Mouse (Mus musculus): ENCODE measurements around the gene Gm42674. TPM values are rescaled to one million over a fixed set of nuclear protein-coding genes. Genes with fewer than 3 reads are reported as not detected.

Gm42674 gene
- not detected for total RNA-seq (2021)
- long read RNA-seq = 0 reads

- no peak for DNase-seq (ENCODE audit: low spot score in 2 of 2)
Observed at GRCm38 (mm10) chr3:90601486-90602110, at the start of gene Gm42674. Gm42674 (plus strand) TSS chr3:90601904.

GRCm38 (mm10) chr3:90552231-90552630 lies 49.5 kb upstream of the Gm42674 start:
- DNase-seq (ENCODE audit: low spot score in 2 of 2) = no peak

- peak; percentile 50 to 52 for DNase-seq (ENCODE audit: low spot score in 2 of 2)
Observed at GRCm38 (mm10) chr3:90555954-90556353, 45.8 kb upstream of the Gm42674 start.

- DNase-seq (ENCODE audit: low spot score in 2 of 2) = no peak
Observed at GRCm38 (mm10) chr3:90560008-90560628, 41.6 kb upstream of the Gm42674 start, which contains the start of gene S100a3. S100a3 (plus strand) TSS chr3:90560578.

DNA sequence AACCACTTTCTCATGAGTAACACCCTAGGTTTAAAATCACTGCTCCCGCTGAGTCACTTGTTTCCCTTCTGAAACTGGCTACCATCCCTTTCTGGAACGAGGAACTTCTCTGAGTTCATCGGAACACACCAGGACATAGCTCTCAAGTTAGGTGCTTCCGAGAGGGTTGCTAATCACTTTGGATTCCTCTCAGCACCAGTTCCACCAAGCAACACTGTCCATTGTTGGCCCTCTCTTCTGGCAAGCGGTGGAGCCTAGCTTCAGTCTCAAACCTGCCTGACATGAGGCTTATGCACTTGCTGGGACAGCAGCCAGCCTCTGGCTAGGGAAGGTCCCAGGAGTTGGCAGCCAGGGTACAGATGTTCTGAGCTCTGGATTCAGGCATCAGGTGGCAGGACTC lies 27.0 kb upstream of the Gm42674 start:
- DNase-seq (ENCODE audit: low spot score in 2 of 2) = peak in 1 of 2 experiments; percentile 31

GRCm38 (mm10) chr3:90575320-90575719 lies 26.4 kb upstream of the Gm42674 start:
- no peak for DNase-seq (ENCODE audit: low spot score in 2 of 2)

DNA sequence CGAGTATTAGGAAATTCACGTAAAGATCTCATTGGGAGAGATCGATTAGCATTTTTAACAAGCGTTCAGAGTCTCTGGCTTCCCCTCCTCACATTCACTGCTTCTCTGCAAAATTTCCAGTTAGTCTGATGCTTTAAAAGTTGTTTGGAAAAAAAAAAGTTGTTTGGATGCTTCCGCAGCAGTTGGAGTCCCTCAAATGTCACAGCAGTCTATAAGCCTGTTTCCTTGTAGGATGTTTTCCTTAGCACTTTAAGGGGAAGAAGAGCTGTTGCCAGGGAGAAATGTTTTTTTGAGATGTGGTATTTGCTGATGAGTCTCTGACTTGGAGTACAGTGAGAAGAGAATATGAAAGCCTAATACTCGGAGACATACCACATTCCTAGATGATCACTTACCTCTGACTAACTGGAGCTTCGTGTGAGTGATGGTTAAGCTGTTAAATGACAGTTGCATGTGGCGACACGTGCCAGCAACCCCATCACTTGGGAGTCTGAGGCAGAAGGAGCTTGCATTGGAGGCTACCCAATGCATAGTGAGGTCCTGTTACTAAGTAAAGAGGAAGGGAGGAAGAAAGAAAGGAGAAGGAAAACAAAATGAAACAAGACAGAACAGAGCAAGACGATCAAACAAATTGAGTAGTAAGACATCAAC lies 25.2 kb upstream of the Gm42674 start:
- no peak for DNase-seq (ENCODE audit: low spot score in 2 of 2)

- no peak for DNase-seq (ENCODE audit: low spot score in 2 of 2)
Observed at GRCm38 (mm10) chr3:90579433-90579832, 22.3 kb upstream of the Gm42674 start.

GRCm38 (mm10) chr3:90581141-90581540 lies 20.6 kb upstream of the Gm42674 start:
- no peak for DNase-seq (ENCODE audit: low spot score in 2 of 2)

DNA sequence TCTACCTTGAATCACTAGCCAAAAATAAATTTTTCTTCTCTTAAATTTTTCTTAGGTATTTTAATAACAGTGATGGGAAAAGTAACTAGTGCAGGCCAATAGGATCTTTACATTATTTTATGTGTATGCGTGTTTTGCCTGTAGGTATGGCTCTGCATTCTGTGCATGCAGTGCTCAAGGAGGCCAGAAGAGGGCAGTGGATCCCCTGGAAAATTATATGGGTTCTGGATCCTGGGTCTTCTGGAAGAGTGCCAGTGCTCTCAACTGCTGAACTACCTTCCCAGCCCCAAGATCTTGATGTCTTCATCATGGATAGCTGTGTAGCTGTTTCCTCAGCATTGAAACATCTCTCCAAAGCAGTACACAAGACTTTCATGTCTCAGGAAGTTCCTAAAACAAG lies 19.5 kb upstream of the Gm42674 start:
- DNase-seq (ENCODE audit: low spot score in 2 of 2) = no peak

- DNase-seq (ENCODE audit: low spot score in 2 of 2) = no peak
Observed at GRCm38 (mm10) chr3:90582556-90582955, 19.1 kb upstream of the Gm42674 start.

DNA sequence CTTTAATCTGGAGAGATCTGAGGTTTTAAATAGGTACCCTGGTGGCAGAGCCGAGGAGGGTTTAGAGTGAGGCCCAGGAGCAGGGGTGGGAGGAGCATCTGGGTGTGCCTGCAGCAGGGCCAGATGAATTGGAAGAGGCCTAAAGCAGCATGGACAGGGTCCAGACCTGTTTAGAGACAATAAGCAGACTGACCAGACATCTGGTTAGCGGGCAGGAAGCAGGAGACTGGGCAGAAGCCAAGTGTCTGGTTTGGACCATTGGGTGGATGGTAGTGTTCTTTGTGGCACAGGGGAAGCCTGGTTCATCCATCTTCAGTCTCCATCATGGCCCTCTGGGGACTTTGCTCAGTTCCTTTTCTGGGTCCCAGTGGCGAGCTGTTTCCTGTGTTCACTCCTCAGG lies 17.8 kb upstream of the Gm42674 start:
- DNase-seq (ENCODE audit: low spot score in 2 of 2) = peak in 1 of 2 experiments; percentile 22

- DNase-seq (ENCODE audit: low spot score in 2 of 2) = peak; percentile 69 to 73
Observed at GRCm38 (mm10) chr3:90585595-90585994, 16.1 kb upstream of the Gm42674 start.

DNA sequence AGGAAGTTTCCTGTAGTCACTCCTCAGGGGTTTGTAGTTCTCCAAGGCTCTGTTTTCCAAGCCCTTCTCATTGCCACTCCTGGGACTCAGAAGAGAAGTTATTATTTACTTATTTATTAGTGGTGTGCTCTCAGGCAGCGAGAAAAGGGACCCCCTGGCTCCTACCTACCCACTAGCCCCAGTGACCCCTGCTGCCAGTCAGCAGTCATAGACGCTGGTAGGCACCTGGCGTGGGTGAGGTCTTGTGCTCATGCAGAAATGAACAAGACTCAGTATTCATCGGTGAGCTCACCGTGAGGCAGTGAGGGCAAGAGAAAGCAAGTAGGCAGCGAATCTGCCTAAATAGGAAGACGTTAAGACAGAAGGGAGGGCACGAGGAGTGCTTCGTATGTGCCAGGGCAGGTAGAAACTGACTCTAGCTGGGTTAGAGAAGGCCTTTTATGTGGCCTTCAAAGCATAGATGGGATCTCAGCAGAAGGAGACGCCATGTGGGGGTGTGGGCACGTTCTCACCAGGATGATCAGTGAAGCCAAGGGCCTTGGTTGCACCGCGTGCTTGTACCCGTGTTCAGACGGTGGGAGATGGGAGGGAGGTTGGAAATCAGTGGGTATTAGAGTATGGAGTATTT lies 15.6 kb upstream of the Gm42674 start:
- DNase-seq (ENCODE audit: low spot score in 2 of 2) = no peak

DNA sequence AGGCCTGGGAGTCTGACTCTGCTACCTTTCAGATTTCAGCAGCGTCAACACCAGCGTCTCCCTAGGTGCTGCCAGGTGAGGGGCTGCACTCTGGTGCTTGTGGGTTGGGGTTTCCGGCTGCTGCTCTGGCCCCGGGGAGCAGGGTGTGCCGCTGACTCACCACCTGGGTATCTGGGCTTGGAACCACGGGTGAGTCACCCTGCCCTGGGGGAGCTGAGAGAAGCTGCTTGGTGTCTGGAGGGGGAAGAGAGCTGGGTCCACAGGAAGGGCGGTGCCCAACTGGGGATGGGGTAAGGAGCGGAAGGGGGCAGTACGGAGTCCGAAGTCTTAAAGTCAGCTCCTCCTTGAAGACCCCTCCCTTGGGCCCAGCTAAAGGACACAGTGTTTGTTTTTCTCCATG lies 14.8 kb upstream of the Gm42674 start:
- DNase-seq (ENCODE audit: low spot score in 2 of 2) = no peak

- DNase-seq (ENCODE audit: low spot score in 2 of 2) = no peak
Observed at GRCm38 (mm10) chr3:90587361-90588101, 14.2 kb upstream of the Gm42674 start.

GRCm38 (mm10) chr3:90589390-90589789 lies 12.3 kb upstream of the Gm42674 start:
- DNase-seq (ENCODE audit: low spot score in 2 of 2) = no peak

DNA sequence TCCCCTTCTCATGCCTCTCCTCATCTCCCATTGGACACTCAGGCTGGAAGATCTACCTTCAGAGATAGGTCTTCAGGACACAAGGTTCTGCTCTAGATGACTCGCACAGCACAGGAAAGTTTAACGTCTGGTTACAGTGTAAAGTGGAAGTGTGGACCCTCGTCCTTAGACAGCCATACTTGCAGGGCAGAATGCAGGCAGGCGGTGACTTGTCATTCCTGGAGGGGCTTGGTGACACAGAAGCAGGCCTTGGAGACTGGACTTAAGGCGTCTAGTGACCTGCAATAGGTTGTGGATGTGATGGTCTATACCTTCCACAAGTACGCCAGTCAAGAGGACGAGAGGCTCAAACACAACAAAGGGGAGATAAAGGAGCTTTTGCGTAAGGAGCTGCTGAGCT lies 11.8 kb upstream of the Gm42674 start, which contains the start of gene S100a2:
S100a2 (plus strand) TSS at position 301 of the 400 bp plus-strand sequence.
- DNase-seq (ENCODE audit: low spot score in 2 of 2) = no peak

DNA sequence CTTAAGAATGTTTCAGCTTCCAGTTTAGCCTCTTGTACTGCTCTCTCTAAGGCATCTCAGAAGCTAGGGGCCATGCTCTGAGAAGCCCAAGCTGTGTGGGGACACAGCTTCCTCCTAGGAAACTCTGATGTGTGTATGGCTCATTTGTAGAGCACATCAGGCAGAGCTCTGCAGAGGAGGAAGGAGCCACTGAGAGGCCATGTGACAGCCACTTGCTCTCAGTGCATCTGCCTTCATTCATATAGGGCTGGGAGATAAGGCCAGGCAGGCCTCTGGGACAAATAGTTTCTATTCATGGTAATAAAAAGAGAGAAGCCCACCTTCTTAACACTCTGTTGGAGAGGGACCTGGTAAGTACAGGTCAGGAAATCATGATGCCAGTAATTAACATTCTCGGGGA lies 7.2 kb upstream of the Gm42674 start:
- DNase-seq (ENCODE audit: low spot score in 2 of 2) = no peak

GRCm38 (mm10) chr3:90595556-90595955 lies 6.1 kb upstream of the Gm42674 start:
- DNase-seq (ENCODE audit: low spot score in 2 of 2) = no peak

GRCm38 (mm10) chr3:90596810-90597209 lies 4.9 kb upstream of the Gm42674 start:
- DNase-seq (ENCODE audit: low spot score in 2 of 2) = no peak
